Mouse (Mus musculus) layer of hippocampus, postnatal 25 days (tissue): ENCODE measurements around the gene Gimap4. TPM values are rescaled to one million over a fixed set of nuclear protein-coding genes. Genes with fewer than 3 reads are reported as not detected.
A peak's percentile ranks its signal among the peaks of the same experiment; 100 is the strongest.

Source experiments
- DNase-seq, 2 experiments: peaks; one replicate each; pipeline ENCODE4 v3.0.0; 2022; ENCODE audit warnings: mixed read lengths in 2 of 2, low spot score in 1 of 2; ENCODE audit errors: extremely low spot score in 1 of 2
- total RNA-seq, 2 experiments: library from RNA; stranded (reverse); gene quantifications; 2 replicates each; pipeline ENCODE4 v1.2.3; 2021

Gene Gimap4
- total RNA-seq = not detected

GRCm38 (mm10) chr6:48684319-48684718, at the start of gene Gimap4:
TSS of gene Gimap4 (plus strand) at chr6:48684549.
- no peak for DNase-seq

DNA sequence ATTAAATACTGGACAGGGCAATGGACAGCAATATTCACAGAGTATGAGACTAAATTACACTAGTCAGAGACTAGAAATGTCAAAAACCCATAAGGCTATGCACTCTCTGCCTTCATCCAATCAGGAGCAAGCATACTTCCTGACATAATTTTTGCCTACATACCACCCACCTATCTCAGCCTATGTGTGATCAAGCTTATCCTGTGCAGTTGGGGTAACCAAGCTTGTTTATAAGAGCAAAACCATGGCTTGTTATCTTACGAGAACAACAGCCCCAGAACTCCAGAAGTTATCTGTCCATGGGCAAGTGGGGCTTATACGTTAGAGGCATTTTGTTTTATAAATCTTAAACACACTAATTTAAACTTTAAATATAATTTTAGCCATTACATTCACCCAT, 49.2 kb upstream of the Gimap4 start:
- DNase-seq = no peak

DNA sequence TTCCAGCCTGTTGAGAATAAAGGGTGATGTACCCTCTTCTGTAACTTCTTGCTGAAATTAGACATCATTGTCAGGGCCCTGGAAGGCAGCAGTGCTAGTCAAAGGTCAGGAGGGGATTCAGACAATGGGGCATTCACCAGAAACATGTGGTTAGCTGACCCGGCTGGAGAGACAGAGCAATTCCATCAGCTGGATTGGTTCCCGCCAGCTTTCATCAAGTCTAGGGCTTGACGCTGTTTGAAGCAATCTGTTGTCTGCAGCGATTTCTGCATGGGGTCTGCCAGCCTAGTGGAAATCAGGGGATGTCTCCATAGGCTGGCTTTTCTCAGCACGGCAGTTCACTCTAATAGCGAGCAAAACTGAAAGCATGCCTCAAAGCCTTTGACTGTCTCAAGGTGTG, 47.8 kb upstream of the Gimap4 start:
- DNase-seq = no peak

GRCm38 (mm10) chr6:48637811-48638500, 46.4 kb upstream of the Gimap4 start:
- DNase-seq = no peak

DNA sequence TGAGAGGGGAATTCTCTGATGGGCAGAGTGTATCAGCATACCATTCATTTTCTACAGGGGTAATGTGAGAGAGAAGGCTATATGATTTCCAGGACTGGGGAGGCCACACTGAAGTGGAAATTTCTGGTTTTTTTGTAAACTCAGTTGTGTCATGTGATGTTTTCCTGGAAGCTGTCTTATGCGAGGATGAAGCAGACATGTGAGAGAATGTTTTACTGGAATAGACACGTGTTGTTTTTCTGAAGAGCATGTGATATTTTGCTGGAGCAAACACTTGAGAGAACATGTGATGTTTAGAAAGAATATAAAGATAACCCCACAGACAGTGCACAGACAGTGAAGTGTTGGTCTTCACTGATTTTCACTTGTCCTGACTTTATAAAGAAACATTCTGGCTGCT, 45.8 kb upstream of the Gimap4 start:
- DNase-seq = no peak

GRCm38 (mm10) chr6:48641391-48641790, 43.0 kb upstream of the Gimap4 start:
- no peak for DNase-seq

- DNase-seq = peak in 1 of 2 experiments; percentile 34
Measured at GRCm38 (mm10) chr6:48642764-48643292, 41.5 kb upstream of the Gimap4 start.

DNA sequence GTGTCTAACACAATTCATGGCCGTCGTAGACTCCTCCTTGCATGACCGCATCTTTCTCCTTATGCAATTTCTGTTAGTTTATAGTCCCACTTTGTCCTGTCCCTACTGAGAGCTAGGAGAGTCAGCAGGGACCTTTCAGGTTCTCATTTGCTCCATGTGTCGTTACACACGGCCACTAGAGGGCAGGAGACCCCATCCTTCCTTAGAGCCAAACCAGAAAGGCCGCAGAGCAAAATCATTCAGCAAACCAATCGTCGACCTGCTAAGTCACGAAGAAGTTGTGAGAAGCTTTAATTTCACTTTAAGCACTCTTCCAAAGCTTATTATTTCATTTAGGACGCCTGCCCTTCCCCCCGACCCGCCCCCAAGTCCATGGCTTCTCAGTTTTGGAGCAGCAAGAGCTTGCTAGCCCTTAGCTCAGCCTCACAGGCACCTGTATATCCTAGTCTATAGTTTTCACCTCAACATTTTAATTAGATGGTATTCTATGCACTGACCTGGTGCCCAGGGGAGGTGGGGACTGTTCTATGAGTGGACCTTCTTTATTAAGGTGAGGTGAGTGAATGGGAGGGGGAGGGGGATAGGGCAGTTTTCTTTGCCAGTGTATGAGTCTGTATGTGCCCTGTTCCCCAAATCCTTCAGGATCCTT, 38.6 kb upstream of the Gimap4 start:
- DNase-seq = peak; percentile 48 to 74

- DNase-seq = no peak
Measured at GRCm38 (mm10) chr6:48646309-48646690, 38.0 kb upstream of the Gimap4 start.

- no peak for DNase-seq
Measured at GRCm38 (mm10) chr6:48646995-48647394, 37.4 kb upstream of the Gimap4 start, which contains the start of gene Gimap8. TSS of gene Gimap8 (plus strand) at chr6:48647234.

- no peak for DNase-seq
Measured at GRCm38 (mm10) chr6:48647611-48648010, 36.7 kb upstream of the Gimap4 start.

DNA sequence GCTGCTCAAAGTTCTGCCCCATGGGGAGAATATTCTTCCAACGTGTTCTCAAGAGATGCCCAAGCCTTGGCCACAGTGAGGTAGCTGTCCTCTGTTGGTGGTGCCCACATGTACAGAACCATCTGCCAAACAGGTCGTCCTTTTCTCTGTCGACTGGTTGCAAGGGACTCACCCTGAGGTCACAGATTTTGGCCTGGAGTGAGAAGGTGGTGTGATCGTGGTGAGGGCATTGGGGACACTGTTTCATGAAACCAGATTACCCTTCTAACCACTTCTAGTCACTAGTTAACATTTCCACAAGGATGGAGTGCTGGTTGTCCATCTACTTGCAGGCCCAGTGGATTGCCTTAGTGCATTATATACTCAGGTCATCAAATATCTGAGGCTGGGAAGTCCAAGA, 35.6 kb upstream of the Gimap4 start:
- DNase-seq = no peak

DNA sequence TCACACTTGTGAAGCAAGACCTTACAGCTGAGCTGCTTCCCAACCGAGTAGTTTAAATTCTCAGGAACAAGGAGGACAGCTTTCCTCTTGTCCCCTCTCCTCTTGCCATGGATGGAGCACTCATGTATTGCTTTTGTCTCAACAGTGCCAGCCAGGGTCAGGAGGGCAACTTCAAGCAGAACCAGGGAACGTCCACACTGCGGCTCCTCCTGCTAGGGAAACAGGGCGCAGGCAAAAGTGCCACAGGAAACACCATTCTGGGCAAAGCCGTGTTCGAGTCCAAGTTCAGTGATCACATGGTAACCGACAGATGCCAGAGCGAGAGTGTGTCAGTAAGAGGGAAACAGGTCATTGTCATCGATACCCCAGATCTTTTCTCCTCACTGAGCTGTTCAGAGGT, 34.3 kb upstream of the Gimap4 start:
- no peak for DNase-seq

DNA sequence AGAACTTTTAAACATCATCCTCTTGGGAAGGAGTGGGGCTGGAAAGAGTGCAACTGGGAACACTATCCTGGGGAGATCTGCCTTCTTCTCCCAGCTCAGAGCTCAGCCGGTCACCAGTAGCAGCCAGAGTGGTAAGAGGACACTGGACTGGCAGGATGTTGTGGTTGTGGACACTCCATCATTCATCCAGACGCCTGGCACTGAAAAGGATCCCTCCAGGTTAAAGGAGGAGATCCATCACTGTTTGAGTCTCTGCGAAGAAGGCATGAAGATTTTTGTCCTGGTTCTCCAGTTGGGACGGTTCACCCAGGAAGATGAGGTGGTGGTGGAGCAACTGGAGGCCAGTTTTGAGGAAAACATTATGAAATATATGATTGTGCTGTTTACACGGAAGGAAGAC, 25.6 kb upstream of the Gimap4 start:
- no peak for DNase-seq

- no peak for DNase-seq
Measured at GRCm38 (mm10) chr6:48664750-48665149, 19.6 kb upstream of the Gimap4 start.

- DNase-seq = no peak
Measured at GRCm38 (mm10) chr6:48665471-48665870, 18.9 kb upstream of the Gimap4 start.

GRCm38 (mm10) chr6:48666159-48666586, 18.2 kb upstream of the Gimap4 start:
- DNase-seq = no peak

- no peak for DNase-seq
Measured at GRCm38 (mm10) chr6:48668022-48668421, 16.3 kb upstream of the Gimap4 start.

GRCm38 (mm10) chr6:48669446-48669969, 14.8 kb upstream of the Gimap4 start:
- no peak for DNase-seq

- no peak for DNase-seq
Measured at GRCm38 (mm10) chr6:48674291-48675058, 9.9 kb upstream of the Gimap4 start.

DNA sequence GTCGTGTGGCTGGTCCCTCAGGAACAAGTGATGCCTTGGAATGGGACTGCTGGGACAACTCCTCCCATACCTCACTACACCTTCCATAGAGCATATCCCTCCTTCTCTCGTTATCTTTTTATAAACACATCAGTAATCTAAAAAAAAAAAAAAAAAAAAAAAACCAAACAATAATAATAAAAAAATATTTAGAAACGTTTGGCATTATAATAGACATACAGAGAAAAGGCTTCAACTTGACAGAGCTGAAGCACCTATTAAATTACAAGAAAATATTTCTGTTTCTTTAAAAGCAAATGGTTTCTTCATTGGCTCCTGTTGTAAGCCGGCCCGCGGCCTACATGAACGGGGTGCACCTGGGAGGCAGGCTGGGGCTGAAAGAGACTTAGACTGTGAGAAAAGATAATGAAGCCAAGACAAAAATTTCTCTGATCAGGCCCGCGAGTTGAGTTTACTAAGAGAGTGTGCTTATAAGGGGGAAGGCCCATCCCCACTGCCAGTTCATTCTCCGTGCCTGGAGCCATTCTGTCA, 8.9 kb upstream of the Gimap4 start:
- DNase-seq = no peak
